13 mouse cellular contexts compared by ENCODE assay signal in genomic region chr4:137814140-137814539, GRCm38 (mm10). TPM values are rescaled to one million over a fixed set of nuclear protein-coding genes. Genes with fewer than 3 reads are reported as not detected.
"Had no signal": no experiment of that assay in that cellular context is flagged by ENCODE, and none has a peak within 500 bp of the region (broad histone marks: within the 10 kb centered on the region; RNA-seq: fewer than 3 reads in every experiment).

No protein-coding gene starts in this region.

- H3K4me1 ChIP-seq: limb, embryonic 12.5 days; liver, embryonic 13.5 days had no signal

- H3K4me2 ChIP-seq: limb, embryonic 12.5 days; liver, embryonic 13.5 days; lung, embryonic 15.5 days; neural tube, embryonic 12.5 days had no signal

- H3K27me3 ChIP-seq: neural tube, embryonic 12.5 days had no signal

- H3K36me3 ChIP-seq: limb, embryonic 12.5 days; liver, embryonic 13.5 days; lung, embryonic 15.5 days; neural tube, embryonic 12.5 days had no signal

- ATAC-seq: liver, postnatal 0 days had no signal

- H3K9me3 ChIP-seq: limb, embryonic 12.5 days; liver, embryonic 13.5 days; lung, embryonic 15.5 days; neural tube, embryonic 12.5 days had no signal

- DNase-seq: kidney, postnatal 10 days; kidney, postnatal 4 days; liver; liver, embryonic 13.5 days; liver, postnatal 0 days; midbrain, embryonic 14.5 days; right cerebral cortex, postnatal 25 days; thymus, postnatal 4 days had no signal

- H3K4me3 ChIP-seq: limb, embryonic 12.5 days; liver, embryonic 13.5 days; lung, embryonic 15.5 days; neural tube, embryonic 12.5 days had no signal

- H3K27ac ChIP-seq: limb, embryonic 12.5 days; liver, embryonic 13.5 days; lung, embryonic 15.5 days; neural tube, embryonic 12.5 days; stomach, postnatal 0 days had no signal

- H3K9ac ChIP-seq: limb, embryonic 12.5 days; liver, embryonic 13.5 days; liver, postnatal 0 days; lung, embryonic 15.5 days; neural tube, embryonic 12.5 days had no signal

RNA-seq across cellular contexts. Expression of gene Alpl, which starts 18.0 kb away (rescaled TPM):
- total RNA-seq: monocyte, adult 5-6 weeks had no signal
